Mouse (Mus musculus) olfactory bulb, adult 2 months (tissue): ENCODE results near the gene Zdhhc18. TPM values are rescaled to one million over a fixed set of nuclear protein-coding genes. Genes with fewer than 3 reads are reported as not detected.

Experiments
- H3K27ac ChIP-seq: fragments of 200-500 bp; 2 replicates; pipeline ENCODE4 v1.5.1; 2012; ENCODE audit warnings: low read depth, low read length; ENCODE audit not compliant: insufficient read depth
- H3K4me1 ChIP-seq: fragments of 200-500 bp; 2 replicates; pipeline ENCODE4 v1.6.1; 2012; ENCODE audit warnings: low read length; ENCODE audit not compliant: control insufficient read depth, insufficient read depth
- H3K4me3 ChIP-seq: fragments of 200-500 bp; 2 replicates; pipeline ENCODE4 v1.5.1; 2012; ENCODE audit warnings: mild to moderate bottlenecking, low read depth, low read length, moderate library complexity; ENCODE audit not compliant: insufficient read depth
- CTCF ChIP-seq: fragments of 200-500 bp; IDR thresholded peaks from 2 replicates; pipeline ENCODE4 v1.5.1; 2012; ENCODE audit warnings: low read depth, mild to moderate bottlenecking, low read length, moderate library complexity; ENCODE audit not compliant: insufficient read depth
- POLR2A ChIP-seq: fragments of 200-500 bp; IDR thresholded peaks from 2 replicates; pipeline ENCODE4 v1.6.1; 2012; ENCODE audit warnings: mild to moderate bottlenecking, low read depth, low read length, moderate library complexity; ENCODE audit not compliant: insufficient read depth
- WGBS: fragments of 180-500 bp; shearing (Covaris S2); methylation state at CpG from one replicate; pipeline ENCODE4 v1.1.7; 2018; 5-methylcytosine and 5-hydroxymethylcytosine counted together
- polyA plus RNA-seq: library from polyadenylated mRNA; stranded (reverse); fragments of >200 nt; gene quantifications from 2 replicates; pipeline ENCODE4 v1.2.4, GENCODE M21; 2012; ENCODE audit warnings: low replicate concordance; ENCODE audit not compliant: missing spikeins, insufficient read depth, insufficient read length

The Zdhhc18 gene
- polyA plus RNA-seq, 1 experiment = not detected

DNA sequence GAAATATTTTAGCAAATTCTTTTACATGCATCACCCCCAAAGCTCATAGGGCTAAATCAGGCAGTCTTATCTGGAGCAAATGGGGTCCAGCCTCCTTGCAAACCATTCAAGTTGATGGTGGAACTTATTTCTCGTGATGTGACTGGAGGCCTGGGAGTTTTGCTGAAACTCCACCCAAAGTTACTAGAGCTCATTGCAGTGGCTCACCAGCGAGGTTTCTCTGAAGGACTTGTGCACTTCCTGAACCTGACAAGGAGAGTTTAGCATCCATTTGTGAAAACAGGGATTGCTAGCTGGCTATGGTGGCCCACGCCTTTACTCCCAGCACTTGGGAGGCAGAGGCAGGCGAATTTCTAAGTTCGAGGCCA is 15.9 kb downstream of the Zdhhc18 start:
- WGBS = 86% methylated on average over 5 of the region's 5 CpGs
- TF ChIP-seq POLR2A (no peak), CTCF (no peak)
- H3K4me3 ChIP-seq = no peak overlapping the region
- H3K27ac ChIP-seq = no peak overlapping the region
- peaks cover 22% of the 10 kb centered on the region for H3K4me1 ChIP-seq

DNA sequence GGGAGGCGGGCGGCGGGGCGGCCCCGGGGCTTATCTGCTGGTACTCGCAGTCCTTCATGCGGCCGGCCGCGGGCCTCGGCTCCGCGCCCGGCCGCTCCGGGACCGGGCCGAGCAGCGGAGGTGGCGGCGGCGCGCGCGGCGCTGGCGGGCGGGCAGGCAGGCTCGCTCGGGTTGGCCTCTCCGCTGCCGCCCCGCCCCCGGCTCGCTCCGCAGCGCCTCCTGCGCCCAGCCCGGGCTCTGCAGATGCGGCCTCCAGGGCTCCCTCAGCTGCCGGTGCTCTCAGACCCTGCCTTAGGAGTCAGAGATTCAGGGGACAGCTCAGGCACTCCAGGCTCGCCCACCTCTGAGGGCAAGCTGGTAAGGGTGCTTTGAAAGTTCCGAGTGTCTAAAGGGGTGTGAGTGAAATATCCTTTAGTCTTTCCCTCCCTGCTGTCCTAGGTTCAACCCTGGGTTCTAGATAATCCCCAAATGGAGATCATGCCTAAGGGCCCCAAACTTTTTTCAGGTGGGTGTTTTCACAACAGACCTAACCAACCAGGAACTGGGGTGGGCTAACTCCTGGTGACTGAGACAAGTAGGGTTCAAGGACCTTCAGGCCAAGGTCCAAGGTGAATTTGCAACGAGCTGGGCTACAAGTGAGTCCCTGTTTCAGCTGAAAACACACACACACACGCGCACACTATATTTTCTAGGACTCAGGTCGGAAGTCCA is 16.5 kb downstream of the Zdhhc18 start:
- TF ChIP-seq CTCF = peak; percentile 72
- TF ChIP-seq POLR2A = no peak; the same call in 1 of the 2 replicates
- Histone ChIP-seq H3K4me1 (peaks cover 22% of the 10 kb centered on the region), H3K4me3 (peak overlapping the region; percentile 86), H3K27ac (no peak overlapping the region)
- WGBS = 8% methylated on average over 42 of the region's 47 CpGs

DNA sequence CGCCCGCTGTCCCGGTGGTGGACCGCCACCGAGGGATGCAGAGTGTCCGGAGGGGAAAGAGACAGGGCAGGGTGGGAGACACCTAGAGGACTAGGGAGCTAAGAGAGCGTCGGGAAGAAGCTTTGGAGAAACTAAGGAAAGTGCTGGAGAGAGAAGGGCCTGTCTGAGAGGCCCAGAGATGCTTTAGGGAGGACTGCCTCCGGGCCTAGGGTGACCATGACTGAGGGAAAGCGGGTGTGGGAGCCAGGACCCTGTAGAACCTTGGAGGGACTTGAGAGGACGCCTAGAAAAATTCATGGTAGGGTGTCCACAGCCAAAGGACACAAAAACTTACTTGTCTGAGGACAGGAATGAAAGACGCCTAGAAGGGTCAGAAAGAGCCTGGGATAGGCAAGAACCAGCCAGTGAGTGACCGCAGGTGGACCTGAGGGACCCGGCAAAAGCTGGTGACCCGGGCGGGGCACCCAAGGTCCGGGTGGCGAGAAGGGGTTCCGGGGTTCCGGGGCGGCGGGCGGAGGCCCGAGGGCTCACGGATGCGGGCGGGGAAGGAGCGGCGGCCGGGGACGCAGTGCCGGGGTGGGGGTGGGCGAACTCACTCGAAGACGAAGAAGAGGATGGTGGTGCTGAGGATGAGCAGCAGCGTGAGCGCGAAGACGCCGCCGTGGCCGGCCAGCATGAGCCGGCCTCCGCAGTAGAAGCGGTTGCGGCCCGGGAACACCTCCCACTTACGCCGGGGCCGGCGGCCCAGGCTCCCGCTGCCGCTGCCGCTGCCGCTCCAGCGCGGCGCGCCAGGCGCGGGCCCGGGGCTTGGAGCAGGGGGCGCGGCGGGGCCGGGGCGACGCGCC is 17.2 kb downstream of the Zdhhc18 start:
- H3K4me3 ChIP-seq = peak overlapping the region; percentile 86
- H3K27ac ChIP-seq = no peak overlapping the region
- WGBS = 2% methylated on average over 57 of the region's 69 CpGs
- TF ChIP-seq POLR2A = no peak
- TF ChIP-seq CTCF = no peak
- H3K4me1 ChIP-seq = peaks cover 22% of the 10 kb centered on the region

DNA sequence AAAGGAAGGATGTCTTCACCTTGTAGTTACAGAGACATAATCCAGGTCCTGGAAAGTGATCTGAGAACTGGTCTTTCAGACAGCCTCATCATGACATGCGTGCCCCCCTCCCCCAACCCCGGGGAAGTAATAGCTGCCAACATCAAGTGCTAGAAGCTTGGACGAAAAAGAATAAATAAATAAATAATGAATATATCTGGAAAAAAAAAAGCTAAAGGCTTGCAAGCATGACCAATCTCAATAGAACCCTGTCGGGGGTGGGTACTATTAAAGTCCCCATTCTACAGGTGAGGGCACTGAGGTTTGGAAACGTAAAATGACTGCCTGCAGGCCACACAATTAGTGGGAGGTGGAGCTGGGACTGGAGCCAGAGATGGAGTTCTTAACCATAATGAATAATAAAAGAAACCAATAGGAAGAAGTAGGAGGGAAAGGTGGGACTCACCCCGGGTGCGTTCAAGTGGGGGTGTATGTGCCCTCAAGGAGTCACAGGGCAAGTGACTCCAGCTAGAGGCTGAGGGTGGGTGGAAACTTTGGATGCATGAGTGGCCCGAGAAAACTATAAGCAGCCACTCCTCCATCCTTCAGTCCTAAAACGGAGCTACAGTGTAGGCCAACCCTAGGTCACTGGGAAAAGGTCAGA is 18.1 kb downstream of the Zdhhc18 start:
- WGBS = 15% methylated on average over 9 of the region's 9 CpGs
- no peak overlapping the region for H3K27ac ChIP-seq

DNA sequence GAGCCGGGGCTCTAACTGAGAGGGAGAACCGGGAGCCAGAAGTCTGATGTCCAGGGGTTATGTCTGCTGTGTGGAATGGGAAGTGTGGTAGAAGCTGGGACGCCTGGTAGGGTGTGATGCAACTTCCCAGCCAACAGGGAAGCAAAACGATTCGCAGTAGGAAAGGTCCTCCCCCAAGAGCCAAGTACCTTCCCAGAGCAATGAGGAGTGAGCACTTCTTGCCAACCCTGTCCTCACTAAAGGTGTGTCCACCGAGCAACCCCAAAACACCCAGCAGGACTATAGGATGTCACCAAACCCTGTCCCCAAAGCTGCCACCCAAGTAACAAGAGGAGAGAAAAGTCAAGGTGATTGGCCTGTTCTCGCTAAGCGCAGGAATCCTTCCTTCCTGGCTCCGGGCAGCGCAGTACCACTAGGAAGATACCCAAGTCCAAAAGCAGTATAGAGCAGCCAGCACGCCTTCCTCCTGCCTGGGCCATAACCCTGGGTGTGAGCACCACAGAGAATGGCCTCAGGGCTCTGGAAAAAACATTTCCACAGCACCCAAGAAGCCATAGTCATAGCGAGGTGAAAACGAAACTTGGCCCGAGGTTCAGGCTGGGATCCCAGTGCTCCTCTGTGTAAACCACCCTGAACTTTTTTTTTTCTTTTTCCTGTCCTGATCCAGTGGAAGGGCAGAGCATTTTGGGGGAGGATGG is 18.7 kb downstream of the Zdhhc18 start:
- Histone ChIP-seq H3K4me3 (no peak overlapping the region), H3K27ac (no peak overlapping the region), H3K4me1 (peaks cover 22% of the 10 kb centered on the region)
- 75% methylated on average over 14 of the region's 14 CpGs for WGBS
- TF ChIP-seq POLR2A (no peak), CTCF (no peak)

More for the DNA sequence above, 18.1 kb downstream of the Zdhhc18 start:
- TF ChIP-seq POLR2A (no peak), CTCF (no peak)
- H3K4me1 ChIP-seq = peaks cover 22% of the 10 kb centered on the region
- H3K4me3 ChIP-seq = peak overlapping the region; percentile 86

DNA sequence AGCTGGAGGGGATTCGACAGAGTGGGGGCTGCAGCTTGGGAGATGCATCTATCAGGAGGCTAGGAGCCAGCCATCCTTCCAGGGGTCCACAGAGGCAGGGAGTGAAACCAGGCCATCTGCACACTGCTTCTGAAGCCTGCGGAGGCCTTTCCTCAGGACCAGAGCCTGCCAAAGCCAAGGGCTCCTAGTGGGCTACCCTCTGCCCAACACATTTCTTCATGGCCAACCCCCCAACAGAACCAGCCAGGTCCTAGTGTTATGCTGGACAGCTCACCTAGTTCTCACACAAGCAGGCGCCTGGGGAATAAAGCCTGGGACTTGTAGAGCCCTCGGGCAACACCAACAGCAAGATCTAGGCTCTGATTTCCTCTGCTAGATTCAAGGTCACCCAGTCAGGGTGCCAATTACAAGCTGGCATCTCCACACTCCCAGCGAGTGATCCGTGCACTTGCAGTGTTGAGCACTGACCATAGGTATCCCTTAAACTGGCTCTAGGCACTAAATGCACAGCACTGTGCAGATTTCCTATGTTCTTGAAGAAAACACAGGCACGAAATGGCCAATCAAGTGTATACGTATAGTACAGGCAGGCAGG is 19.5 kb downstream of the Zdhhc18 start:
- Histone ChIP-seq H3K4me3 (no peak overlapping the region), H3K4me1 (peaks cover 22% of the 10 kb centered on the region), H3K27ac (no peak overlapping the region)
- TF ChIP-seq POLR2A (no peak), CTCF (no peak)
- WGBS = 83% methylated on average over 8 of the region's 8 CpGs

DNA sequence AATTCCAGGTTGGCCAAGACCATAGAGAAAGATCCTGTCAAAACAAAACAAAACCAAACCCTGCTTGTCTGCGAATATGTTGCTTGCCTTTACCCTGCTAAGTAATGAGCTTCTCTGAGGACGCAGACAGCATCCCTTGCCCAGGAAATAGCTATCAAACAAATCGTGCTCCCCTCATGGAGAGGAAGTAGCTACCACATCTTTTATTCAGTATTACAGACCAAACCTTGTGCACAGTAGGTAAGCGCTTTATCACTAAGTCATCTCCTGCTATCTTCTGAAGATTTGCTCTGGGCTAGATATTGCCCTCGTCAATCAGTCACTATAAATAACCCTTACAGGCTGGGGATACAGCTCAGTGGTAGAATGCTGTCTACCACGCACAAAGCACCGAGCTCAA is 20.8 kb downstream of the Zdhhc18 start:
- peaks cover 22% of the 10 kb centered on the region for H3K4me1 ChIP-seq

DNA sequence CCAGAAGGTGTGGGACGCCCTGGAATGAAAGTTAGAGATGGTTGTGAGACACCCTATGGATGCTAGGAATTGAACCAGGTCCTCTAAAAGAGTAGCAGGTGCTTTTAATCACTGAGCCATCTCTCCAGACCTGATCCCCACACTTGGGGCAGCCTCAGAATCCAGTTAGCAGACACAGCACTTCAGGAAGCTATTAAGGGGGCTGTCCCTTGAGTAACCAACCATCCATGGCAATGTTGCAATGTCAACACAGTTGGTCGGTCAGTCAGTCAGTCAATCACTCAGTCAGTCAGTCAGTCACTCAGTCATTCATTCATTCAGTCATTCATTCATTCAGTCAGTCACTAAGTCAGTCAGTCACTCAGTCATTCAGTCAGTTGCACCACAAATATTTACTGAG is 21.4 kb downstream of the Zdhhc18 start:
- Histone ChIP-seq H3K4me3 (no peak overlapping the region), H3K4me1 (peaks cover 22% of the 10 kb centered on the region), H3K27ac (no peak overlapping the region)
- TF ChIP-seq POLR2A (no peak), CTCF (no peak)
- WGBS = 83% methylated on average over 2 of the region's 2 CpGs

More for the DNA sequence above, 20.8 kb downstream of the Zdhhc18 start:
- H3K4me3 ChIP-seq = no peak overlapping the region
- WGBS = 85% methylated on average over 7 of the region's 7 CpGs
- no peak for TF ChIP-seq POLR2A
- TF ChIP-seq CTCF = no peak
- H3K27ac ChIP-seq = no peak overlapping the region
